Mouse (Mus musculus) forebrain, embryonic 13.5 days (tissue): ENCODE data around the gene Aamp. TPM values are rescaled to one million over a fixed set of nuclear protein-coding genes. Genes with fewer than 3 reads are reported as not detected.

Experiments used
- ATAC-seq: fragments of 200-750 bp; cut with Nextera tagmentation; 2 replicates; pipeline ENCODE4 v1.8.0; 2017
- H3K27ac ChIP-seq: fragments of 300-500 bp; sonication (generic); 2 replicates; pipeline ENCODE4 v1.5.1; 2015; ENCODE audit warnings: inconsistent platforms, mild to moderate bottlenecking, moderate library complexity
- H3K27me3 ChIP-seq: fragments of 300-500 bp; sonication (generic); 2 replicates; pipeline ENCODE4 v1.6.1; 2015; ENCODE audit warnings: mild to moderate bottlenecking, inconsistent platforms
- H3K36me3 ChIP-seq: fragments of 300-500 bp; sonication (generic); 2 replicates; pipeline ENCODE4 v1.6.1; 2015; ENCODE audit warnings: mild to moderate bottlenecking, inconsistent platforms; ENCODE audit not compliant: poor library complexity, severe bottlenecking
- H3K4me1 ChIP-seq: fragments of 300-500 bp; sonication (generic); 2 replicates; pipeline ENCODE4 v1.6.1; 2015; ENCODE audit warnings: inconsistent platforms
- H3K4me2 ChIP-seq: fragments of 300-500 bp; sonication (generic); 2 replicates; pipeline ENCODE4 v1.6.1; 2015; ENCODE audit warnings: inconsistent platforms, mild to moderate bottlenecking, moderate library complexity
- H3K4me3 ChIP-seq: fragments of 300-500 bp; sonication (generic); 2 replicates; pipeline ENCODE4 v1.5.1; 2015; ENCODE audit warnings: mild to moderate bottlenecking, inconsistent platforms
- H3K9ac ChIP-seq: fragments of 300-500 bp; sonication (generic); 2 replicates; pipeline ENCODE4 v1.6.1; 2015; ENCODE audit warnings: mild to moderate bottlenecking, inconsistent platforms
- H3K9me3 ChIP-seq: fragments of 300-500 bp; sonication (generic); replicated peaks from 2 replicates; pipeline ENCODE4 v1.6.1; 2016; ENCODE audit warnings: inconsistent platforms
- WGBS: fragments of 180-500 bp; shearing (Covaris S2); methylation state at CpG from one replicate; pipeline ENCODE4 v1.1.7; 2015; 5-methylcytosine and 5-hydroxymethylcytosine counted together
- polyA plus RNA-seq: library from polyadenylated mRNA; unstranded; fragments of >200 nt; fragmentation: Nextera tagmentation; extraction: Ambion mirVana; gene quantifications from 2 replicates; pipeline ENCODE4 v1.2.1, GENCODE M21; 2015

The Aamp gene
- polyA plus RNA-seq, 1 experiment from 2014 or later, result 195 TPM

DNA sequence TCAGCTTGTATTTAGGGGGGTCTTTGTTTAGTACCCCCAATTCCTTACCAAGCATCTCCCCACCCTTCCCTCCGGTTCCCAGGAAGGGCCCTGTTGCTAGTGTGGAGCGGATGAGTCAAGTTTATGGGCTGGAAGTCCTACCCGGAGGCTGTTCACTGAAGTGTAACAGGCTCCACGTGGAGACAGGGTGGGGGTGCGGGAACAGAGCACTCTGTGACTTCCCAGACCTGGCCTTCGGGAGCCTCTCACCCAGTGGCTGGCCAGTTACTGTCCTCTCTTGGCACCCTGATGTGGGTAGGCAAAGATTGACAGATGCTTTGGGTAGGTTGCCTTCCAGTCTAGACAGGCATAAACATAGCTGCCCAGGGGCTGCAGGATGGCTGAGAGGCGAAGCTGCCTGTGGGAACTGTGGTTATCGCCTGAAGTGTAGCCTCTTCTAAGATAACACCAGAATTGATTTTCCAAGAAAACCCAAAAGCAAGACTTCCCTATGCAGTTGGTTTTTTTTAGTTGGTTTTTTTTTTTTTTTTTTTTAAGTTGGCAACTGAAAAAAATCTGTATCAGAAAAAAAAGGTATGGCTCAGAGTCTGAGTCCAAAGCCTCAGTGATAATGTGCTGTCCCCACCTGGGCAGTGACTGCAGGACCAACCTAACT, 6.5 kb downstream of the Aamp start:
- 71% methylated on average over 8 of the region's 8 CpGs for WGBS
- H3K9ac ChIP-seq, result no peak overlapping the region
- H3K27ac ChIP-seq, result no peak overlapping the region
- H3K27me3 ChIP-seq, result no peaks in the 10 kb centered on the region
- H3K4me1 ChIP-seq, result peaks cover 4% of the 10 kb centered on the region; the same call in 1 of the 2 replicates
- peaks cover 45% of the 10 kb centered on the region for H3K36me3 ChIP-seq
- H3K4me2 ChIP-seq, result no peak overlapping the region
- ATAC-seq, result no peak
- H3K4me3 ChIP-seq, result no peak overlapping the region
- no peaks in the 10 kb centered on the region for H3K9me3 ChIP-seq

DNA sequence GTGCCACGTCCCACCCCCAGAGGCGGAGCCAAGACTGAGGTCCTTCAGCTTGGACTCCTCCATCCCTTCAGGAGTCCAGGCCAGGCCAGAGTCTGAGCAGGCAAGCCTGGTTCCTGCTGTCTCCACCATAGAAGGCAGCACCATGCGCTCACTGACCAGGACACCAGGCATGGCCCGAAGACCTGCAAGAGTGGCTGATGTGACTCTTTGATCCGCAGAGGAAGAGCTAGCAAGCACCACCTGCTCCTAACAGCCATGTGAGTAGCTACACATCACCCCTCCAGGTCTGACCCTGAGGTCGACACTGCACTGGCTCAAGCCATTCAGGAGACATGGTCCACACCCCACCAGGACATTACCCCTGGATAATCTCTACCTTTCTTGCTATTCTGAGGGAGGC, 7.5 kb downstream of the Aamp start:
- H3K4me1 ChIP-seq, result no peaks in the 10 kb centered on the region
- no peak overlapping the region for H3K9ac ChIP-seq
- H3K4me2 ChIP-seq, result no peak overlapping the region
- ATAC-seq, result no peak
- H3K27me3 ChIP-seq, result no peaks in the 10 kb centered on the region
- peaks cover 35% of the 10 kb centered on the region for H3K36me3 ChIP-seq
- no peak overlapping the region for H3K27ac ChIP-seq
- no peak overlapping the region for H3K4me3 ChIP-seq
- WGBS, result 65% methylated on average over 6 of the region's 6 CpGs
- H3K9me3 ChIP-seq, result no peaks in the 10 kb centered on the region

DNA sequence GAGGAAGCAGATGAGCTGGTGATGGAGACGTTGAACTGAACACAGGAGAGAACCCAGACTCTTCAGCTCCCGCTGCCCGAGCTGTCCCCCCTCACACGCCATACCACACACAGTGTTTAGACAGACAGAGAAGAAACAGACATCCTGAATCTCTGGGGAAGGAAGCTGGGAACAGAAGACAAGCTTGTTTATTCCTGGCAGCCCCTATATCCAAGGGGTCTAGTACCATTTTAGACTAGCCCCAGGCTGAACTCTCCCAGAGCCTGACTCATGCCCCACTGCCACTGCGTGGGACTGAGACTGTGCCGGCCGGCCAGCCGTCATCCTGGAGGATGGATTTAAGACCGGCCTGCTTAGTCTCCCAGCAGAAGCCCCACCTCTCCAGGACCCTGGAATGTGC, 9.5 kb downstream of the Aamp start:
- no peaks in the 10 kb centered on the region for H3K4me1 ChIP-seq
- ATAC-seq, result no peak
- 67% methylated on average over 9 of the region's 9 CpGs for WGBS
- H3K9me3 ChIP-seq, result no peaks in the 10 kb centered on the region
- no peaks in the 10 kb centered on the region for H3K27me3 ChIP-seq
- H3K27ac ChIP-seq, result no peak overlapping the region
- no peak overlapping the region for H3K4me3 ChIP-seq
- H3K4me2 ChIP-seq, result no peak overlapping the region
- no peak overlapping the region for H3K9ac ChIP-seq
- peaks cover 15% of the 10 kb centered on the region for H3K36me3 ChIP-seq

DNA sequence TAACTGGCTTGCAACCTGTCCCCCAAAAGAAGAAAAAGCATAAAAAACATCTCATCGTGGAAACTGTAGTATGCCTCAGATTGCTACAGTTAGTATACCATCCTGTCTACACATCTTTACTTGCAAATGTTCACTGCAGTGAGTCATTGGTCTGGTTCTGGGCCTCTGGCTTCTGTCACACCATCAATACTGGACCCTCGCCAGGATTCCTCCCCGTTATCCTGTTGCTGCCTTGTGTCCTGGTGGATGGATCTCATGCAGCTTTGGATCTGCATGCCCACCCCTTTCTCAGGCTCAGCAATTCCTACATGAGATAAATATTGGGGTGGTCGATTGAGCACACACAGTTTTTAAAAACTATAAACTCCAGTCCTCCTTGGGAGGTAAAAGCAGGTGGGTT, 12.9 kb downstream of the Aamp start:
- Histone ChIP-seq H3K36me3 (peaks cover 25% of the 10 kb centered on the region), H3K4me2 (no peak overlapping the region), H3K27ac (no peak overlapping the region), H3K4me3 (no peak overlapping the region), H3K4me1 (no peaks in the 10 kb centered on the region), H3K9ac (no peak overlapping the region), H3K9me3 (no peaks in the 10 kb centered on the region), H3K27me3 (no peaks in the 10 kb centered on the region)
- WGBS, result 75% methylated on average over 4 of the region's 4 CpGs
- no peak for ATAC-seq

DNA sequence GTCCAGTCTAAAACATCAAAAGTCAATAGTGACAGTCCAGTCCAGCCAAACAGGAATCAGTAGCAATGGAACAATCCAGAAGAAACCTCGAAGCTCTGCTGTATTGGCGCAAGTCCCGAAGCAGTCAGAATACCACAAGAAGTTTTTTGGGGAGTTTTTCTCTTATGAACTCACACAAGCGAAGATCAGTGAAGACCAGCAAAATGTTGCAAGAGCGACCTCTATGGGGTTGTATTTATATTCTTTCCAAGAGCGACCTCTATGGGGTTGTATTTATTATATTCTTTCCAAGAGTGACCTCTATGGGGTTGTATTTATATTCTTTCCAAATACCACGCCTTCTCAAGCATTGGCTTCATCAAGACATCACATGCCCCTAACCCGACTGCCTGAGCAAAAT, 15.8 kb downstream of the Aamp start:
- 90% methylated on average over 8 of the region's 8 CpGs for WGBS

DNA sequence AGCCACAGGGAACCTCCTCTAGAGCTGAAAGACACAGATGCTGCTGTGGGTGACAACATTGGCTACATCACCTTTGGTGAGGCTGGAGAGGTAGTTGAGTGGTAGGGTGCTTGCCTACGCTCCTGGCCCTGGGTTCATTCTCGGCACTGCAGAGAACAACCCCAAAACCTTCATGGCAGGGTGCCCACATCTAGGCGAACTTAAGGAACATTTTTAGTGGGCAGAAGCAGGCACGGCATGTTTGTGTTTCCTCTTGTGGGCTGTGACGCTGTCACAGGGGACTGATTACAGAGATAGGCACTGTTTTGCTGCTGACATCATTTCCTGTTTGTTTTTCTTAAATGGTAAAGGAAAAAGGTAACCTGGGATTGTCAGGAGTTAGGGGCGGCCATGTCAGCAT, 22.0 kb downstream of the Aamp start:
- H3K4me2 ChIP-seq, result no peak overlapping the region
- H3K4me1 ChIP-seq, result no peaks in the 10 kb centered on the region
- no peak overlapping the region for H3K27ac ChIP-seq
- H3K36me3 ChIP-seq, result peaks cover 90% of the 10 kb centered on the region
- H3K9me3 ChIP-seq, result no peaks in the 10 kb centered on the region
- 91% methylated on average over 6 of the region's 6 CpGs for WGBS
- H3K4me3 ChIP-seq, result no peak overlapping the region
- H3K27me3 ChIP-seq, result no peaks in the 10 kb centered on the region
- no peak overlapping the region for H3K9ac ChIP-seq
- ATAC-seq, result no peak

More for the DNA sequence above, 15.8 kb downstream of the Aamp start:
- Histone ChIP-seq H3K36me3 (peaks cover 54% of the 10 kb centered on the region), H3K4me2 (no peak overlapping the region), H3K4me3 (no peak overlapping the region), H3K9me3 (no peaks in the 10 kb centered on the region), H3K4me1 (no peaks in the 10 kb centered on the region), H3K9ac (no peak overlapping the region), H3K27ac (no peak overlapping the region), H3K27me3 (no peaks in the 10 kb centered on the region)
- no peak for ATAC-seq

DNA sequence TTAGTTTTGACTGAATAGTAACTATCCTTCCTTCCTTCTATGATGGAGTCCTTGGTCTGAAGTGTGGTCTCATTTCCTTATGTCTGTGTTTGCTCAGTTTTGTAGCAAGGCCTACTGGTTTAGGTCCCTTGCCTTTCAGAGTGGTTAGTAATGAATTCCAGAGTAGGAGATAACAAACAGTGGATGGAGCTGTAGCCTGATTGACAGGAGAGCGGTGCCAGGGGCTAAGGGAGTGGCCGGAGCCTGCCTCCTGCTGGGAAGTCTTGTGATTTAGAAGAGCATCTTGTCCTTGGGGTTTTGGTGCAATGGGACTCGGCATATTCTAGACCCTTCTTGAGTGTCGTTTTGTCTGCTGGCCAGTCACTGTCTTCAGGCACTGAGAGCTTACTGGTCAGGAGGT, 27.8 kb downstream of the Aamp start:
- WGBS, result 89% methylated on average over 4 of the region's 4 CpGs
- Histone ChIP-seq H3K27ac (no peak overlapping the region), H3K4me3 (no peak overlapping the region), H3K4me1 (no peaks in the 10 kb centered on the region), H3K27me3 (no peaks in the 10 kb centered on the region), H3K36me3 (peaks cover 87% of the 10 kb centered on the region), H3K9me3 (no peaks in the 10 kb centered on the region), H3K9ac (no peak overlapping the region), H3K4me2 (no peak overlapping the region)
- ATAC-seq, result no peak

DNA sequence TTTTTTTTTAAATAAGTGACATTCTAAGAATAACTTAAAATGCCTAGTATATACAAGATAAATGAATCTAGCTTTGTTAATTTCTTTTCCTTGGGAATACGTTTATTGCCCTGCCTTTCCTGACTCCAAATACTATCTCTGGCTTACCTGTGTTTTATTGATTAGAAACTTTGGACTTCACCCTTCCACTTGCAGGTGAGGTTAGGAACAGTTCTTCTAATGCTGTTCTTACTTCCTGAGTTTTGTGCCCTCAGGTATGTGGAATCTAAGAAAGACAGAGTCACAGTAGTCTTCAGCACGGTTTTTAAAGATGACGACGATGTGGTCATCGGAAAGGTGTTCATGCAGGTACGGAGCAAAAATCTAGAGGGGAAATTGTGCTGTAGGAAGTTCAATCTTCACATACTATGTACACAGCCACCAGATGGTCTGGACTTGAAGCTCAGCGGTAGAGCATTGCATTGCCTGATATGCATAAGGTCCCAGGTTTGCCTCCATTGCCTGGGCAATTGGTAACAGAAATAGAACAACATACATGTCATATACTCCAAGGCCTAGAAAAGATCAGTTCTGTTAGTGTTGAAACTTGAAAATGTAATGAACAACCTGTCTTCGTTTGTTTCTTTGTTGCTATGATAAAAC, 28.7 kb downstream of the Aamp start:
- H3K4me2 ChIP-seq, result no peak overlapping the region
- H3K9me3 ChIP-seq, result no peaks in the 10 kb centered on the region
- no peaks in the 10 kb centered on the region for H3K27me3 ChIP-seq
- peaks cover 87% of the 10 kb centered on the region for H3K36me3 ChIP-seq
- H3K4me1 ChIP-seq, result no peaks in the 10 kb centered on the region
- 93% methylated on average over 8 of the region's 8 CpGs for WGBS
- no peak for ATAC-seq
- H3K4me3 ChIP-seq, result no peak overlapping the region
- H3K27ac ChIP-seq, result no peak overlapping the region
- H3K9ac ChIP-seq, result no peak overlapping the region

DNA sequence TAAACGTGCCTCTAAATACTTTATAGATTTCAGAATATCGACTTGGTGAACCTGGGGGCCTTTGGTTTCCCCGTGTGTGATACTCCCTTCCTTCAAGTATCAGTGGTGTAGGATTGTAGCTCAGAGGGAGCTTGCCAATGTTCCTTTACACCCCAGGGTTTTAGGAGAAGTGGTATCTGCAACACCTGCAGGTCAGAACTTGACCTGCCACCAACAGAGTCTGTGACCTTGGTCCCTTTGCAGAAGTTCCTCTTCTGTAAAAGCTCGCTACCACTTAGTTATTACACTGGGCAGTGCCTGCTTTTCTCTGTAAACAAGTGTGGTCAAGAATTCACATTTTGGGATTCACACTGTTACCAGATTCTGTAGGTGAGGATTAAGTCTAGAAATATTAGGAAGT, 34.4 kb downstream of the Aamp start:
- Histone ChIP-seq H3K9me3 (no peaks in the 10 kb centered on the region), H3K9ac (no peak overlapping the region), H3K27me3 (no peaks in the 10 kb centered on the region), H3K27ac (no peak overlapping the region), H3K4me1 (no peaks in the 10 kb centered on the region), H3K4me3 (no peak overlapping the region), H3K36me3 (peaks cover 72% of the 10 kb centered on the region), H3K4me2 (no peak overlapping the region)
- no peak for ATAC-seq
- 93% methylated on average over 4 of the region's 4 CpGs for WGBS

DNA sequence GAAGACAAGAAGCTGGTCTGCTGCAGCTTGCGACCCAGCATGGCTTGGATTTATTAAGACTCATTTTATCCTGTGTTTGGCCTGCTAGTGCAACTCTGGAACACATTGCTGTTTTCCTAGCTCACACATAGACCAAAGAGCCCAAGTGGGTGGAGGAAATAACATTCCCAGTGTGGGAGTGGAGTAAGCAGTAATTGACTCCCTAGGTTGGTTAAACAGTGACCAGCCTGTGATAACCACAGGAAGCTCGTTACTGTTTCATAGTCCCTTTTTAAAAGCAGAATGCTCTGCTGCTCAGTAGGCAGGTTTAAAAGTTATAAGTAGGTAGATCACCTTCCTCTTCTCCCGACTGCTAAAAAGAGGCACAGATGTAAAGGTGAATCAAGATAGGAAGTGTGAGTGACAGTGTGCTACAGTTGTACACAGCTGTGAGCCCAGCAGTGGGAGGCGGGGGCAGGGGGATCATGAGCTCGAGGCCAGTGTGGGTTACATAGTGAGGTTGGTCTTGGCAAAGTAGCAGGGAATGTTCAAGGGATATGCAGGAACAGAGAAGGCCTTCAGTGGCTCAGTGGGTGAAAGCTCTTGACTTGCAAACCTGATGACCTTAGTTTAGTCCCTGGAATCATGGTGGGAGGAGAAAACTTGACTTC, 35.1 kb downstream of the Aamp start:
- Histone ChIP-seq H3K4me2 (no peak overlapping the region), H3K27ac (no peak overlapping the region), H3K9ac (no peak overlapping the region), H3K4me1 (no peaks in the 10 kb centered on the region), H3K27me3 (no peaks in the 10 kb centered on the region), H3K4me3 (no peak overlapping the region), H3K36me3 (peaks cover 66% of the 10 kb centered on the region), H3K9me3 (no peaks in the 10 kb centered on the region)
- ATAC-seq, result no peak
- WGBS, result 80% methylated on average over 5 of the region's 5 CpGs

DNA sequence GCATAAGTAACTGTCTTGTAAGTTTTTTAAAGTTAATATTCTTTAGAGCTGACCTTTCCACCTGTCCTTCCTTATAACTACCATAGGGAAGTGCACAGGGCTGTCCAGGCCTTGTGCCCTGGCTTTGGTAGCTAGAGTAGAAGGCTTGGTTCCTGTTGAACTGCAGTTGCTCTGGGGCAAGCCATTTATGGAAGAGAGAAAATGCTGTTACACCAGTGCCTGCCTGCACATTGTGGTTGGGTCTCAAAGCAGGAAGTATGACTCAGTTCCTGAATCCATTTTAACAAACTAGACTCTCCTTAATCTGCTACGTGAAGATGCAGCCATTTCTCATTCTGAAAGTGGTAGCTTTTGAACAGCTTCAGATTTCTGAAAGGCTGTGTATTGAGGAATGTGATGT, 35.7 kb downstream of the Aamp start:
- Histone ChIP-seq H3K36me3 (peaks cover 59% of the 10 kb centered on the region), H3K4me2 (no peak overlapping the region), H3K27ac (no peak overlapping the region), H3K9me3 (no peaks in the 10 kb centered on the region), H3K27me3 (no peaks in the 10 kb centered on the region), H3K4me3 (no peak overlapping the region), H3K9ac (no peak overlapping the region), H3K4me1 (no peaks in the 10 kb centered on the region)
- no peak for ATAC-seq
- 86% methylated on average over 1 of the region's 1 CpGs for WGBS

DNA sequence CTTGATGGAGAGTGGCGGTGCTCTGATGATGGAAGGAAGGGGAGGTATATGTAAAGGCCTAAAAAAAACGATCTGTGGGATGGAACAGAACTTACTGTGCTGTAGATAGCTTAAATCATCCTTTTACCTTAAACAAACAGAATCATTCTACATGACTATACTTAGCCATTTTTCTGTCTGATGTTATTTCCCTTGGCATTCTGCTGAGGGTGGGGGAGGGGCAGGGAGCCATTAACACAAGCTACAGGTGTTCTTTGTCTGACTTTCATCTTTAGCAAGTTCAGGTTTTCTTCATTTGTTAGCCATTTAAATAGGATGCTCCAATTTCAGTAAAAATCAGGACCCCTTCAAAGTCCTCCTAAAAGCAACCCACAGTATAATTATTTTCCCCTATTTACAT, 39.0 kb downstream of the Aamp start:
- no peak for ATAC-seq
- Histone ChIP-seq H3K36me3 (peaks cover 28% of the 10 kb centered on the region), H3K27ac (no peak overlapping the region), H3K4me3 (no peak overlapping the region), H3K27me3 (no peaks in the 10 kb centered on the region), H3K9me3 (no peaks in the 10 kb centered on the region), H3K4me2 (no peak overlapping the region), H3K4me1 (peaks cover 2% of the 10 kb centered on the region; the same call in 1 of the 2 replicates), H3K9ac (no peak overlapping the region)
- 93% methylated on average over 2 of the region's 2 CpGs for WGBS
